Mouse (Mus musculus) v-Abl transformed pro-B cells (cell line): Measurements from ENCODE around the gene Rbck1.
"Not testable (repeated sequence)": the region's sequence is repeated elsewhere in the genome, so short reads cannot be mapped to it uniquely, and the experiment has no call there.

Experiments used
- in situ Hi-C, 2 experiments: fragments of 400-800 bp; cut with MboI; formaldehyde crosslinking; loops; one replicate each; pipeline ENCODE4 v1.15.1; 2025; ENCODE audit not compliant: unreplicated experiment in 2 of 2

The Rbck1 gene

GRCm38 (mm10) chr2:152313926-152314325, 18.5 kb downstream of the Rbck1 start:
- in situ Hi-C loops = no loop called here

- in situ Hi-C loops = no loop called here
Measured at GRCm38 (mm10) chr2:152312996-152313395, 19.5 kb downstream of the Rbck1 start.

- in situ Hi-C loops = no loop called here
Measured at GRCm38 (mm10) chr2:152307186-152307585, 25.3 kb downstream of the Rbck1 start.

GRCm38 (mm10) chr2:152305480-152305879, 27.0 kb downstream of the Rbck1 start:
- in situ Hi-C loops = no loop called here

- in situ Hi-C loops = no loop called here
Measured at GRCm38 (mm10) chr2:152303781-152304180, 28.7 kb downstream of the Rbck1 start.

GRCm38 (mm10) chr2:152302862-152303261, 29.6 kb downstream of the Rbck1 start:
- in situ Hi-C loops = no loop called here

GRCm38 (mm10) chr2:152294541-152294940, 37.9 kb downstream of the Rbck1 start:
- in situ Hi-C loops = no loop called here

GRCm38 (mm10) chr2:152293727-152294475, 38.6 kb downstream of the Rbck1 start, which contains the start of gene Tbc1d20:
Gene Tbc1d20 (plus strand): TSS chr2:152293828.
- in situ Hi-C loops = no loop called here

GRCm38 (mm10) chr2:152293179-152293726, 39.2 kb downstream of the Rbck1 start:
- in situ Hi-C loops = no loop called here

GRCm38 (mm10) chr2:152292475-152292874, 40.0 kb downstream of the Rbck1 start:
- in situ Hi-C loops = no loop called here

- in situ Hi-C loops = not testable (repeated sequence)
Measured at GRCm38 (mm10) chr2:152289623-152290022, 42.8 kb downstream of the Rbck1 start.

- in situ Hi-C loops = no loop called here
Measured at GRCm38 (mm10) chr2:152288046-152288445, 44.4 kb downstream of the Rbck1 start.

- in situ Hi-C loops = no loop called here
Measured at GRCm38 (mm10) chr2:152287560-152287959, 44.9 kb downstream of the Rbck1 start.

GRCm38 (mm10) chr2:152281407-152281806, 51.0 kb downstream of the Rbck1 start:
- in situ Hi-C loops = no loop called here

- in situ Hi-C loops = loop anchor here in 1 of 2 experiments (10.0 kb wide), 1 partner anchor 91 kb away; no protein-coding TSS in a partner anchor
Measured at GRCm38 (mm10) chr2:152273639-152274038, 58.8 kb downstream of the Rbck1 start.
